Mouse (Mus musculus) urinary bladder, postnatal 25 days (tissue): ENCODE data around the gene Nlrp4e.
"Not testable (repeated sequence)": the region's sequence is repeated elsewhere in the genome, so short reads cannot be mapped to it uniquely, and the experiment has no call there.

ENCODE experiments used
- DNase-seq: peaks from one replicate; pipeline ENCODE4 v3.0.0; 2022; ENCODE audit warnings: low spot score

Nlrp4e gene

GRCm38 (mm10) chr7:23300892-23301291, at the start of gene Nlrp4e:
Nlrp4e (plus strand) TSS chr7:23301192.
- DNase-seq, result not testable (repeated sequence)

GRCm38 (mm10) chr7:23251582-23251981, 49.4 kb upstream of the Nlrp4e start, which contains the start of gene Vmn1r166:
Vmn1r166 (minus strand) TSS chr7:23251682.
- DNase-seq, result not testable (repeated sequence)

GRCm38 (mm10) chr7:23278800-23279199, 22.2 kb upstream of the Nlrp4e start, which contains the start of gene Gm6902:
Gm6902 (minus strand) TSS chr7:23278900.
- not testable (repeated sequence) for DNase-seq

- not testable (repeated sequence) for DNase-seq
Measured at GRCm38 (mm10) chr7:23358311-23358710, 57.3 kb downstream of the Nlrp4e start.

- DNase-seq, result no peak
Measured at GRCm38 (mm10) chr7:23385589-23385988, 84.6 kb downstream of the Nlrp4e start, which contains the start of gene Nlrp5. Nlrp5 (plus strand) TSS chr7:23385889.
